Mouse (Mus musculus): ENCODE measurements at regions not wholly inside any gene's neighbourhood (a gene's known extent, or its start where the extent isn't known, plus 50 kb on each side); places are given as distances from the start of the nearest gene placed in this dataset.
A peak's percentile ranks its signal among the peaks of the same experiment; 100 is the strongest.

GRCm38 (mm10) chr3:38397615-38397956 is 87.1 kb downstream of the Ankrd50 start:
- 67% methylated on average over 13 of the region's 13 CpGs for WGBS
- Histone ChIP-seq H3K4me2 (peak overlapping the region; percentile 56), H3K9ac (no peak overlapping the region), H3K27me3 (peaks cover 23% of the 10 kb centered on the region), H3K9me3 (no peaks in the 10 kb centered on the region), H3K4me3 (no peak overlapping the region), H3K27ac (no peak overlapping the region), H3K36me3 (no peaks in the 10 kb centered on the region), H3K4me1 (peaks cover 11% of the 10 kb centered on the region; the same call in 1 of the 2 replicates)
- no peak for ATAC-seq (ENCODE audit: insufficient number of reproducible peaks, insufficient read depth, low FRiP score, low TSS enrichment, low read depth)

GRCm38 (mm10) chr3:38396760-38397614 is 87.7 kb downstream of the Ankrd50 start:
- Histone ChIP-seq H3K36me3 (no peaks in the 10 kb centered on the region), H3K27ac (no peak overlapping the region), H3K4me3 (peak overlapping the region; percentile 23), H3K27me3 (peaks cover 23% of the 10 kb centered on the region), H3K4me1 (peaks cover 11% of the 10 kb centered on the region; the same call in 1 of the 2 replicates), H3K9ac (peak overlapping the region; percentile 47; the same call in 1 of the 2 replicates), H3K4me2 (peak overlapping the region; percentile 56), H3K9me3 (no peaks in the 10 kb centered on the region)
- ATAC-seq (ENCODE audit: insufficient number of reproducible peaks, insufficient read depth, low FRiP score, low TSS enrichment, low read depth): no peak
- WGBS: 3% methylated on average over 20 of the region's 20 CpGs

DNA sequence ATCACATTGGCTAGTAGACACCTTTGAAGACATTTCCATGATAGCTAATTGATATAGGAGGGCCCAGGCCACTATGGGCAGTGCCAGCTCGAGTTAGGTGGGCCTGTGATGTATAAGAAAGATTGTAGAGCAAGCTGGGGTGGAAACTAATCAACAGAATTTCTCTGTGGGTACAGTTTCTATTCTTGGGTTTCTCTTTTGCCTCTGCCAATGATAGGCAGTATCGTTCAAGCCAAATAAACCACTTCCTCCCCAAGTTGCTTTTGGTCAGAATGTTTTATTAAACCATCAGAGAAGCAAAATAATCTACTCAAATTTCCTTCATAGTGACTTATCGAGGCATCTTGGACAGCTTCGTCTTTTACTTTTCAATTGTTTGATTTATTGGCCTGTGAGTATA is 90.3 kb downstream of the Ankrd50 start:
- no peak overlapping the region for H3K4me2 ChIP-seq
- H3K9ac ChIP-seq: no peak overlapping the region
- peaks cover 11% of the 10 kb centered on the region; the same call in 1 of the 2 replicates for H3K4me1 ChIP-seq
- ATAC-seq (ENCODE audit: insufficient number of reproducible peaks, insufficient read depth, low FRiP score, low TSS enrichment, low read depth): no peak
- 74% methylated on average over 4 of the region's 4 CpGs for WGBS
- no peak overlapping the region for H3K27ac ChIP-seq
- H3K36me3 ChIP-seq: no peaks in the 10 kb centered on the region
- H3K9me3 ChIP-seq: no peaks in the 10 kb centered on the region
- H3K27me3 ChIP-seq: peaks cover 23% of the 10 kb centered on the region
- H3K4me3 ChIP-seq: no peak overlapping the region

GRCm38 (mm10) chr3:38389647-38390046 is 95.0 kb downstream of the Ankrd50 start:
- no peaks in the 10 kb centered on the region for H3K36me3 ChIP-seq
- ATAC-seq (ENCODE audit: insufficient number of reproducible peaks, insufficient read depth, low FRiP score, low TSS enrichment, low read depth): no peak
- WGBS: 60% methylated on average over 2 of the region's 2 CpGs
- no peaks in the 10 kb centered on the region for H3K27me3 ChIP-seq
- no peak overlapping the region for H3K4me3 ChIP-seq
- no peak overlapping the region for H3K9ac ChIP-seq
- no peaks in the 10 kb centered on the region for H3K9me3 ChIP-seq
- H3K4me1 ChIP-seq: no peaks in the 10 kb centered on the region
- H3K4me2 ChIP-seq: no peak overlapping the region
- no peak overlapping the region for H3K27ac ChIP-seq

GRCm38 (mm10) chr3:38388961-38389360 is 95.7 kb downstream of the Ankrd50 start:
- WGBS: 32% methylated on average over 3 of the region's 3 CpGs
- Histone ChIP-seq H3K9me3 (no peaks in the 10 kb centered on the region), H3K9ac (no peak overlapping the region), H3K27ac (no peak overlapping the region), H3K4me1 (no peaks in the 10 kb centered on the region), H3K4me2 (no peak overlapping the region), H3K4me3 (no peak overlapping the region), H3K36me3 (no peaks in the 10 kb centered on the region), H3K27me3 (no peaks in the 10 kb centered on the region)
- ATAC-seq (ENCODE audit: insufficient number of reproducible peaks, insufficient read depth, low FRiP score, low TSS enrichment, low read depth): no peak

DNA sequence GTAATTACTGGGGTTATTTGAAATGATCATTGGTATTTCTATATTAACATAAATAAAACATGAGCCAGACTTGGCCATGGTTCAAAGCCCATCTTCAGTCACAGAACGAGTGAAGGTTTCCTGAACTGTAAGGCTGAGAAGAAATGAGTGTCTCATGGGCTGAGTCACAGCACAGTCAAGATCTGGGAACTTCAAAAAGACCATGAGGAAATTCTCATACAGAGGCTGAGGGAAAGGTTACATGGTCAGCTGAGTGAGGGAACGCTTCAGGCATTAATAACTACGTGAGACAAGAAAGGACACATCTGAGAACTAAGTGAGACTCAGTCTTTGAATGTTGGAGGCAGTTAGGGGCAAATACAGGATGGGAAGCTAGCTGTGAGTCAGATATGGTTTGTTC is 101.9 kb downstream of the Ankrd50 start:
- Histone ChIP-seq H3K4me2 (no peak overlapping the region), H3K9ac (no peak overlapping the region), H3K9me3 (no peaks in the 10 kb centered on the region), H3K4me3 (no peak overlapping the region), H3K27me3 (no peaks in the 10 kb centered on the region), H3K36me3 (no peaks in the 10 kb centered on the region), H3K27ac (no peak overlapping the region), H3K4me1 (no peaks in the 10 kb centered on the region)
- no peak for ATAC-seq (ENCODE audit: insufficient number of reproducible peaks, insufficient read depth, low FRiP score, low TSS enrichment, low read depth)
- 70% methylated on average over 3 of the region's 3 CpGs for WGBS

GRCm38 (mm10) chr3:38381623-38382022 is 103.0 kb downstream of the Ankrd50 start:
- H3K27me3 ChIP-seq: no peaks in the 10 kb centered on the region
- no peak for ATAC-seq (ENCODE audit: insufficient number of reproducible peaks, insufficient read depth, low FRiP score, low TSS enrichment, low read depth)
- H3K36me3 ChIP-seq: no peaks in the 10 kb centered on the region
- no peak overlapping the region for H3K9ac ChIP-seq
- H3K4me1 ChIP-seq: no peaks in the 10 kb centered on the region
- H3K4me2 ChIP-seq: no peak overlapping the region
- no peaks in the 10 kb centered on the region for H3K9me3 ChIP-seq
- WGBS: 64% methylated on average over 5 of the region's 5 CpGs
- H3K4me3 ChIP-seq: no peak overlapping the region
- H3K27ac ChIP-seq: no peak overlapping the region

GRCm38 (mm10) chr3:38373690-38374089 is 111.0 kb downstream of the Ankrd50 start:
- no peak for ATAC-seq (ENCODE audit: insufficient number of reproducible peaks, insufficient read depth, low FRiP score, low TSS enrichment, low read depth)
- WGBS: 69% methylated on average over 4 of the region's 4 CpGs
- H3K27me3 ChIP-seq: no peaks in the 10 kb centered on the region
- H3K36me3 ChIP-seq: no peaks in the 10 kb centered on the region
- no peak overlapping the region for H3K4me2 ChIP-seq
- H3K4me3 ChIP-seq: no peak overlapping the region
- H3K4me1 ChIP-seq: no peaks in the 10 kb centered on the region
- H3K27ac ChIP-seq: no peak overlapping the region
- no peaks in the 10 kb centered on the region for H3K9me3 ChIP-seq
- no peak overlapping the region for H3K9ac ChIP-seq

GRCm38 (mm10) chr3:38371702-38372101 is 112.9 kb downstream of the Ankrd50 start:
- Histone ChIP-seq H3K9ac (no peak overlapping the region), H3K27me3 (no peaks in the 10 kb centered on the region), H3K4me3 (no peak overlapping the region), H3K4me1 (no peaks in the 10 kb centered on the region), H3K27ac (no peak overlapping the region), H3K4me2 (no peak overlapping the region), H3K9me3 (no peaks in the 10 kb centered on the region), H3K36me3 (no peaks in the 10 kb centered on the region)
- no peak for ATAC-seq (ENCODE audit: insufficient number of reproducible peaks, insufficient read depth, low FRiP score, low TSS enrichment, low read depth)
- WGBS: 31% methylated on average over 2 of the region's 2 CpGs

DNA sequence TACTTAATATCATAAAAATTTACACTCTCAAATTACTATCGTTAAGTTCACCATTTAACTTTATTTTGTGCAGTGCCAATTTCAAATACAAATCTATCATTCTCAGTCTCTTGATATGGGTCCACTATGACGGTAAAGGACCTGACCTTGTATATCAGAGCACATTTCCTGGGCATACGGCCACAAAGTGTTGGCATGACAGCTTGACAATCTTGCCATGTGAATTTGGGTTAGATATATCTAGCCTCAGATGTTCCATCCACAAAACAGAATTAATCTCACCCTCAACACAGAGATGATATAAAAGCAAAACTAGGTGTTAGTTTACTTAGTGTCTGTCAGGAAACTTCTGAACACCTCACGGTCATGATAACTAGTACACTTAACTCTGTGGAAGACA is 120.8 kb downstream of the Ankrd50 start:
- 94% methylated on average over 4 of the region's 4 CpGs for WGBS
- no peak overlapping the region for H3K9ac ChIP-seq
- no peak for ATAC-seq (ENCODE audit: insufficient number of reproducible peaks, insufficient read depth, low FRiP score, low TSS enrichment, low read depth)
- H3K9me3 ChIP-seq: no peaks in the 10 kb centered on the region
- peaks cover 19% of the 10 kb centered on the region for H3K4me1 ChIP-seq
- no peaks in the 10 kb centered on the region for H3K27me3 ChIP-seq
- H3K36me3 ChIP-seq: no peaks in the 10 kb centered on the region
- no peak overlapping the region for H3K4me3 ChIP-seq
- H3K4me2 ChIP-seq: no peak overlapping the region
- H3K27ac ChIP-seq: no peak overlapping the region

DNA sequence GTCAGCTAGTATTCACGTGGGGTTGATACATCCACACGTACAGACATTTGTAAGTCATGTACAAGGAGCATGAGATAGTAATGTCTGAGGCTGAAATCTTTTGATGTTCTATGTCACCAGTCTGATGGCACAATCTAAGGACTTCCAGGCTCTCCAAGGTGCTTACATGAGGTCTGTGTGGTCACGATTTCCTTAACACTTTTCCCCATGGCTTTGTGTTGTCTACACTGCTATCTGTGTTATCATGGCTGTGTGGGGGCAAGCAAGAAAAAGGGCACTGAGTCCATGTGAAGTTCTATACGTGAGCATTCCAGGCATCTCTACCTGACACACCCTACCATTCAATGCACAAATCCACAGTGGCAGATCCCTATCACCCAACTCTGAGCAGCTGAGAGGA is 123.2 kb downstream of the Ankrd50 start:
- ATAC-seq (ENCODE audit: insufficient number of reproducible peaks, insufficient read depth, low FRiP score, low TSS enrichment, low read depth): no peak
- Histone ChIP-seq H3K36me3 (no peaks in the 10 kb centered on the region), H3K9ac (no peak overlapping the region), H3K4me1 (peaks cover 19% of the 10 kb centered on the region), H3K27ac (no peak overlapping the region), H3K4me3 (no peak overlapping the region), H3K9me3 (no peaks in the 10 kb centered on the region), H3K27me3 (no peaks in the 10 kb centered on the region), H3K4me2 (no peak overlapping the region)
- 75% methylated on average over 4 of the region's 4 CpGs for WGBS

DNA sequence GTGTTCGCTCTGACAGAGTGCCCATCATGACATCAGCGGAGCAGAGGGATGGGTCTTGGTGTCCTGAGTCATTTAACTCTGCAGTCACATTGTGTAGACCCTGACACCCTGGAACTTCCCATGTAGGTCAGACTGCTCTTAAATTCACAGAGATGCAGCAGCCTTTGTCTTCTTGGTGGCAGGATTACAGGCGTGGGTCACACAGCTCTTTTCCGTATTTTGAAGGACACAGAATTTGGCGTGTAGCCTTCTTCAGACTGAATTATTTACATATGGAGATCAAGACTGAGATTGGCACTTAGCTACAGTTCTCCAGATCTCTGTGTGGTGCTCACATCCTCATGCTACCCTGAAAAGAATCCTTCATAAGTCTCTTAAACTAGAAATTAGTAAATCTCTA is 123.7 kb downstream of the Ankrd50 start:
- 29% methylated on average over 5 of the region's 5 CpGs for WGBS
- Histone ChIP-seq H3K36me3 (no peaks in the 10 kb centered on the region), H3K9me3 (no peaks in the 10 kb centered on the region), H3K27ac (no peak overlapping the region), H3K27me3 (no peaks in the 10 kb centered on the region), H3K4me1 (peaks cover 19% of the 10 kb centered on the region), H3K9ac (no peak overlapping the region), H3K4me2 (0 out of 2 replicates have a peak overlapping the region, but pooled peaks have one; percentile 5), H3K4me3 (no peak overlapping the region)
- ATAC-seq (ENCODE audit: insufficient number of reproducible peaks, insufficient read depth, low FRiP score, low TSS enrichment, low read depth): no peak
